10 mouse cellular contexts compared by ENCODE assay signal in genomic region chr14:75056861-75057431, GRCm38 (mm10). TPM values are rescaled to one million over a fixed set of nuclear protein-coding genes. Genes with fewer than 3 reads are reported as not detected.
DNase-seq lines count a peak whose midpoint lies in the region; ATAC-seq lines count a peak whose summit lies in the region.
"Had no signal": no experiment of that assay in that cellular context is flagged by ENCODE, and none has a peak within 500 bp of the region (broad histone marks: within the 10 kb centered on the region; RNA-seq: fewer than 3 reads in every experiment).

No protein-coding gene starts in this region.

- peak; percentile 52 for DNase-seq in lung, postnatal 36 days
- no peak for DNase-seq in lung, postnatal 25 days (ENCODE audit: low spot score)
- DNase-seq in splenic B cell, adult 2 months (ENCODE audit: low read depth, low spot score): peak; percentile 82
- DNase-seq in layer of hippocampus, postnatal 10 days (ENCODE audit: low spot score in 2 of 2): no peak
- no peak for DNase-seq in layer of hippocampus, postnatal 36 days
- no peak for DNase-seq in urinary bladder, postnatal 10 days (ENCODE audit: low spot score)
- DNase-seq: cerebellum, adult 11 months; retina, postnatal 1 day had no signal

- peak; percentile 77 for ATAC-seq in granulocyte monocyte progenitor cell, adult 5-6 weeks (replicated peaks; ENCODE audit: poor library complexity, severe bottlenecking)
- peak; percentile 85 for ATAC-seq in megakaryocyte, adult 5-6 weeks (ENCODE audit: poor library complexity, severe bottlenecking)

- no peaks in the 10 kb centered on the region for H3K27me3 ChIP-seq in splenic B cell, adult 2 months (ENCODE audit: control insufficient read depth, insufficient read depth, low read length, poor library complexity, severe bottlenecking)

- H3K36me3 ChIP-seq in splenic B cell, adult 2 months (ENCODE audit: control insufficient read depth, insufficient read depth, low read length, poor library complexity, severe bottlenecking): peaks cover 17% of the 10 kb centered on the region

RNA-seq across cellular contexts. Expression of gene Rubcnl, which starts 41.1 kb away (rescaled TPM):
- total RNA-seq in granulocyte monocyte progenitor cell, adult 5-6 weeks (2014; fragmentation: Nextera tagmentation): 3.1 and 4.6 TPM in 2 replicates
- total RNA-seq in granulocyte monocyte progenitor cell, adult 5-6 weeks (2017): 0.93 and 3.1 TPM in 2 replicates
- 13.8 and 14.0 TPM in 2 replicates for total RNA-seq in megakaryocyte, adult 5-6 weeks (2015)
- 15.7 and 17.5 TPM in 2 replicates for total RNA-seq in megakaryocyte, adult 5-6 weeks (2017)
- total RNA-seq in layer of hippocampus, postnatal 10 days (2021): 1 to 10 TPM; 1.0 to 1.1 TPM
- 1 to 10 TPM in 1 of 2 experiments, under 1 TPM in 1; 0.85 to 1.3 TPM for total RNA-seq in layer of hippocampus, postnatal 36 days (2021)

Comparison
In these comparisons a context has a peak if more than half of its experiments do, and no peak if none do; other contexts are left out.
1. DNase-seq: peak in lung, postnatal 36 days (single experiment) and splenic B cell, adult 2 months (single experiment); none in lung, postnatal 25 days (single experiment), layer of hippocampus, postnatal 10 days (0 of 2), layer of hippocampus, postnatal 36 days (0 of 2) and urinary bladder, postnatal 10 days (single experiment).